Mouse (Mus musculus) layer of hippocampus, adult 11-12 months (tissue): ENCODE data around the gene Gm28036.
"Not testable (repeated sequence)": the region's sequence is repeated elsewhere in the genome, so short reads cannot be mapped to it uniquely, and the experiment has no call there.

ENCODE experiments used
- DNase-seq: peaks from one replicate; pipeline ENCODE4 v3.0.0; 2022; ENCODE audit warnings: low spot score

The Gm28036 gene

GRCm38 (mm10) chr2:156126992-156127391 lies at the start of gene Gm28036:
TSS of gene Gm28036 (minus strand) at chr2:156127092.
- no peak for DNase-seq

GRCm38 (mm10) chr2:156166557-156166956 lies 39.7 kb upstream of the Gm28036 start:
- DNase-seq: no peak

- DNase-seq: no peak
These were observed 38.6 kb upstream of the Gm28036 start for GRCm38 (mm10) chr2:156165478-156165877.

- no peak for DNase-seq
These were observed 24.6 kb upstream of the Gm28036 start for GRCm38 (mm10) chr2:156151538-156151937.

- no peak for DNase-seq
These were observed 20.5 kb upstream of the Gm28036 start for GRCm38 (mm10) chr2:156147316-156147915.

- no peak for DNase-seq
These were observed 19.5 kb upstream of the Gm28036 start for GRCm38 (mm10) chr2:156146272-156146989.

- no peak for DNase-seq
These were observed 18.7 kb upstream of the Gm28036 start for GRCm38 (mm10) chr2:156145486-156146130.

- peak; percentile 91 for DNase-seq
These were observed 17.2 kb upstream of the Gm28036 start, which contains the start of the genes Romo1 and Nfs1 for GRCm38 (mm10) chr2:156143953-156144724. TSS of gene Romo1 (plus strand) at chr2:156144039. TSS of gene Nfs1 (minus strand) at chr2:156144186.

- no peak for DNase-seq
These were observed 16.5 kb upstream of the Gm28036 start for GRCm38 (mm10) chr2:156143367-156143766.

GRCm38 (mm10) chr2:156142820-156143219 lies 15.9 kb upstream of the Gm28036 start:
- no peak for DNase-seq

GRCm38 (mm10) chr2:156135695-156136094 lies 8.8 kb upstream of the Gm28036 start:
- DNase-seq: no peak

- DNase-seq: no peak
These were observed 7.3 kb upstream of the Gm28036 start for GRCm38 (mm10) chr2:156134161-156134560.

GRCm38 (mm10) chr2:156123731-156124130 lies 3.2 kb downstream of the Gm28036 start:
- no peak for DNase-seq

GRCm38 (mm10) chr2:156119566-156119965 lies 7.3 kb downstream of the Gm28036 start:
- no peak for DNase-seq

GRCm38 (mm10) chr2:156112080-156112423 lies 14.8 kb downstream of the Gm28036 start:
- DNase-seq: not testable (repeated sequence)

- DNase-seq: peak; percentile 90
These were observed 15.4 kb downstream of the Gm28036 start, which contains the start of the genes Cpne1 and Rbm12 for GRCm38 (mm10) chr2:156111358-156112079. TSS of gene Cpne1 (minus strand) at chr2:156111965. TSS of gene Rbm12 (minus strand) at chr2:156111978.

- DNase-seq: no peak
These were observed 16.1 kb downstream of the Gm28036 start for GRCm38 (mm10) chr2:156110627-156111357.

GRCm38 (mm10) chr2:156091926-156092325 lies 35.0 kb downstream of the Gm28036 start:
- DNase-seq: no peak

GRCm38 (mm10) chr2:156089799-156090198 lies 37.1 kb downstream of the Gm28036 start:
- DNase-seq: no peak

GRCm38 (mm10) chr2:156087391-156088110 lies 39.3 kb downstream of the Gm28036 start:
- DNase-seq: no peak
